9 mouse cellular contexts compared by ENCODE assay signal in the genomic region with DNA sequence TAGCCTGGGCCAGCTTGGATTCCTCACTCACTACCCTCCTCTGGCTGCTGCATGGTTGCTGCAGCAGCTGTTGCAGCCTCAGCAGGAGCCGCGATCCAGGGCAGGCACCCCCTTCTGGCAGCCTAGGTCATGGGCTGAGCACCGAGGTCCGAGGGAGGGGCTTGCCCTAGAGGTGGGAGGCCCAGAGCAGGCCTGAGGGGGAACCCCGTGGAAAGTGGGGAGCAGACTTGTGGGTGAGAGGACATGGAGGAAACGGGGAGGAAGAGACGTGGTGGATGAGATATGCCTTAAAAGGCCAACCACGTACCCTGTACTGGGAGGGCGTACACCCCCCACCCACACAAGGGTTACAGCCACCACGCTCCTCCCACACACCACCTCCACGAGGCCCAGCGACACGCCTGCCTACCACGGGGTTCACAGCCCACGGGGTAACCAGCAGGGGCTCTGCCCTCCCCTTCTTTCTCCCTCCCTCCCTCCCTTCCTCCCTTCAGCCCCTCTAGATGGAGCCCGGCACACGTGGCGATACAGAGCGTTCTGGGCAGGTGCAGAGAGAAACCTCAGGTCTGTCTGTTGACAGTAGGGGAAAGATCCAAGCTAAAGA.
DNase-seq lines count a peak whose midpoint lies in the region; ATAC-seq and TF ChIP-seq lines count a peak whose summit lies in the region.
"Had no signal": no experiment of that assay in that cellular context is flagged by ENCODE, and none has a peak within 500 bp of the region (broad histone marks: within the 10 kb centered on the region; RNA-seq: fewer than 3 reads in every experiment).

No protein-coding gene starts in this region.

- H3K36me3 ChIP-seq in heart, embryonic 16.5 days (ENCODE audit: control insufficient read depth, insufficient read depth) = peaks cover 15% of the 10 kb centered on the region; the same call in 1 of the 2 replicates
- no peaks in the 10 kb centered on the region for H3K36me3 ChIP-seq in liver, embryonic 14.5 days (replicated peaks; ENCODE audit: control insufficient read depth, insufficient read depth, low read depth)
- peaks cover 46% of the 10 kb centered on the region for H3K36me3 ChIP-seq in neural tube, embryonic 15.5 days

- peak overlapping the region; percentile 69 for H3K27ac ChIP-seq in heart, embryonic 16.5 days (ENCODE audit: low read length)
- H3K27ac ChIP-seq in liver, embryonic 14.5 days = no peak overlapping the region
- H3K27ac ChIP-seq in neural tube, embryonic 15.5 days (replicated peaks) = peak overlapping the region; percentile 70

- no peaks in the 10 kb centered on the region for H3K9me3 ChIP-seq in heart, embryonic 16.5 days (replicated peaks; ENCODE audit: control insufficient read depth, low read length)
- H3K9me3 ChIP-seq in liver, embryonic 14.5 days (ENCODE audit: control insufficient read depth, low read length) = no peaks in the 10 kb centered on the region
- H3K9me3 ChIP-seq in neural tube, embryonic 15.5 days (replicated peaks) = no peaks in the 10 kb centered on the region

- H3K4me1 ChIP-seq in heart, embryonic 16.5 days (ENCODE audit: control insufficient read depth, insufficient read depth, low read length) = peaks cover 73% of the 10 kb centered on the region
- peaks cover 0 to 10% of the 10 kb centered on the region in 2 experiments; a peak in 2 of 4 replicates for H3K4me1 ChIP-seq in liver, embryonic 14.5 days (replicated peaks; ENCODE audit: control insufficient read depth in 2 of 2, insufficient read depth in 2 of 2, low read length in 1 of 2)
- peaks cover 20% of the 10 kb centered on the region for H3K4me1 ChIP-seq in neural tube, embryonic 15.5 days

- 0 out of 2 replicates have a peak overlapping the region, but pooled peaks have one; percentile 10 for H3K4me2 ChIP-seq in heart, embryonic 16.5 days (ENCODE audit: low read depth, low read length)
- peak overlapping the region; percentile 32 for H3K4me2 ChIP-seq in liver, embryonic 14.5 days (ENCODE audit: low read depth)
- H3K4me2 ChIP-seq in neural tube, embryonic 15.5 days = peak overlapping the region; percentile 22

- intact Hi-C loops in heart, postnatal 36 days (cut with DNase I) = loop anchor here (1.0 to 2.0 kb wide), 2 partner anchors 14 to 63 kb away; no protein-coding TSS in a partner anchor

- H3K9ac ChIP-seq in heart, embryonic 16.5 days (ENCODE audit: low read length) = peak overlapping the region; percentile 14
- H3K9ac ChIP-seq in liver, embryonic 14.5 days (replicated peaks) = no peak overlapping the region
- 0 out of 2 replicates have a peak overlapping the region, but pooled peaks have one; percentile 3 for H3K9ac ChIP-seq in neural tube, embryonic 15.5 days (replicated peaks)

- no peak overlapping the region for H3K4me3 ChIP-seq in heart, embryonic 16.5 days (ENCODE audit: low read length)
- peak overlapping the region in 1 of 2 experiments; percentile 5; a peak in 1 of 4 replicates for H3K4me3 ChIP-seq in liver, embryonic 14.5 days (ENCODE audit: insufficient read depth in 1 of 2, low read depth in 2 of 2, low read length in 2 of 2)
- H3K4me3 ChIP-seq in neural tube, embryonic 15.5 days (replicated peaks) = no peak overlapping the region

- peak; percentile 49 to 51 for DNase-seq in heart, adult 18-20 months
- no peak for DNase-seq in heart, postnatal 36 days
- DNase-seq in brain, adult 2 months (ENCODE audit: low read depth, low spot score) = peak; percentile 61
- no peak for DNase-seq in liver, embryonic 14.5 days (ENCODE audit: low read depth in 3 of 3, low spot score in 3 of 3)
- no peak for DNase-seq in right cerebral cortex, postnatal 14 days
- no peak for DNase-seq in cerebellum, adult 11-12 months

- no peak for TF ChIP-seq EP300 in liver, embryonic 14.5 days (IDR thresholded peaks at IDR 0.05; ENCODE audit: low read depth)

- no peaks in the 10 kb centered on the region for H3K27me3 ChIP-seq in heart, embryonic 16.5 days (ENCODE audit: control insufficient read depth, insufficient read depth, low read length)
- no peaks in the 10 kb centered on the region for H3K27me3 ChIP-seq in liver, embryonic 14.5 days (ENCODE audit: control insufficient read depth, insufficient read depth, low read length)
- H3K27me3 ChIP-seq in neural tube, embryonic 15.5 days (replicated peaks) = no peaks in the 10 kb centered on the region
- H3K27me3 ChIP-seq: Patski had no signal

- WGBS in heart, embryonic 16.5 days = 25% methylated on average over 19 of the region's 19 CpGs
- 6% methylated on average over 19 of the region's 19 CpGs for WGBS in liver, embryonic 14.5 days (ENCODE audit: insufficient replicate concordance)
- WGBS in neural tube, embryonic 15.5 days = 11% methylated on average over 19 of the region's 19 CpGs

- TF ChIP-seq CTCF in liver, embryonic 14.5 days (IDR thresholded peaks at IDR 0.05; ENCODE audit: low read depth) = peak; percentile 66

- ATAC-seq in heart, embryonic 16.5 days (replicated peaks; ENCODE audit: extremely low read depth, insufficient read depth, low FRiP score) = peak; percentile 42
- ATAC-seq in liver, embryonic 14.5 days (ENCODE audit: insufficient read depth) = peak; percentile 69
- ATAC-seq in neural tube, embryonic 15.5 days (ENCODE audit: low FRiP score) = peak; percentile 58
- ATAC-seq: Patski had no signal

Comparison
In these comparisons a context has a peak if more than half of its experiments do, and no peak if none do; other contexts are left out.
1. DNase-seq: peak in heart, adult 18-20 months (2 of 2) and brain, adult 2 months (single experiment); none in heart, postnatal 36 days (0 of 2), liver, embryonic 14.5 days (0 of 3), right cerebral cortex, postnatal 14 days (single experiment) and cerebellum, adult 11-12 months (single experiment).
2. Peak in every context shown above with its lines, with median percentiles within 50 percentile points of each other: ATAC-seq and H3K4me2 ChIP-seq.